Mouse (Mus musculus) cerebellum, adult 9-11 months (tissue): ENCODE measurements around the gene Palm3.
A peak's percentile ranks its signal among the peaks of the same experiment; 100 is the strongest.
"Not testable (repeated sequence)": the region's sequence is repeated elsewhere in the genome, so short reads cannot be mapped to it uniquely, and the experiment has no call there.

ENCODE experiments used
- DNase-seq: peaks from one replicate; pipeline ENCODE4 v3.0.0; 2022

Palm3 gene

GRCm38 (mm10) chr8:84021096-84021495 lies at the start of gene Palm3:
TSS of gene Palm3 (plus strand) at chr8:84021471.
- no peak for DNase-seq

- peak; percentile 46 for DNase-seq
Observed at GRCm38 (mm10) chr8:83971661-83972060, 49.6 kb upstream of the Palm3 start.

GRCm38 (mm10) chr8:83972150-83973120 lies 48.8 kb upstream of the Palm3 start, which contains the start of gene Prkaca:
TSS of gene Prkaca (plus strand) at chr8:83972993.
- peak; percentile 100 for DNase-seq

- peak; percentile 75 for DNase-seq
Observed at GRCm38 (mm10) chr8:83973161-83974031, 47.9 kb upstream of the Palm3 start.

- DNase-seq: peak; percentile 49
Observed at GRCm38 (mm10) chr8:83974521-83974920, 46.8 kb upstream of the Palm3 start.

DNA sequence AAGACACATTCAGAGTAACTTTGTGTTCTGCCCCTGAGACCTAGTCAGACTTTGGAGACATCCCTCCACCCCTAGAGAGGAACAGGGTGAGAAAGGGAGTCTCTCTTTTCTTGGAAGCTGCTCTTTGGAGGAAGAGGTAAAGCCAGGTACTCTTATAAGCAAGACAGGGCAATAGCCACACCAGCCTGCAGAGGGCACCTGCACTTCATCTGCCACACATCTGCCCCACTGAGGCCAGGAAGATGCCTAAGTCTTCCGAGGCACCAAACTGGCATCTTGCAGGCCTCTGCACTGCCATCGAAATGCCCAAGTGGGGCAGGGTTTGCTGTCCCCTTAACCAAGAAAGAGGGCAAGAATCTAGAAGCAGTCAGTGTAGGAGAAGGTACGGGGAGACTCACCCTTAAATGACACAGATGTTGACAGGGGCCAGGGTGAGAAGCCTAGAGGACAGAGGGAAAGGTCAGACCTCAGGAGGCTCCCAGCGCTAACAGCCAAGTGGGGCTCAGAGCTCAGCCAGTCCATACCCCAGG lies 45.1 kb upstream of the Palm3 start:
- DNase-seq: no peak

DNA sequence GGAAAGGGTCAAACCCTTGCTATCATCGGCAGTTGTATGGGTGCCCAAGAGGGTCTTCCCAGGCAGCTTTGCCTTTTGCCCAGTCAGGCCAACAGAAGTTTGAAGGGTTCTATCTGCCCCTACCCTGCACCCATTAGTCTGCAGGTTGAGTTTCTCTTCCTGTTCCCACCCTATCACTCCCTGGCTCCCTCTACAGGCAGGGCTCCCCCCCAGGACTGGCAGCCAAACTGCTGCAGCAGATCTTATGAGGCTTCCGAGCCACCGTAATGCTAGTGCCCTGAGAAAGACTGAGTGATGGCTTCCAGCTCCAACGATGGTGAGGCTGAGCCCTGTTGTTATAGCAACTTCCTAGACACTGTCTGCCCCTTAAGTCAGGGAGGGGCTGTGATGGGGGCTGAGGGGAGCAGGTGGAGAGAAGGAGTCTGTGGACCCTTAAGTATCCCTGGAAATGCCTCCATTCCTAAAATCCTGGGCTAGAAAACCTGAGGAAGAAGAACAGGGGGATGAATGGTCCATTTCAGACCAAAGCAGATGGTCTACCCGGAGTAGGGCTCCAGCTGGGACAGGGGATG lies 44.4 kb upstream of the Palm3 start:
- no peak for DNase-seq

DNA sequence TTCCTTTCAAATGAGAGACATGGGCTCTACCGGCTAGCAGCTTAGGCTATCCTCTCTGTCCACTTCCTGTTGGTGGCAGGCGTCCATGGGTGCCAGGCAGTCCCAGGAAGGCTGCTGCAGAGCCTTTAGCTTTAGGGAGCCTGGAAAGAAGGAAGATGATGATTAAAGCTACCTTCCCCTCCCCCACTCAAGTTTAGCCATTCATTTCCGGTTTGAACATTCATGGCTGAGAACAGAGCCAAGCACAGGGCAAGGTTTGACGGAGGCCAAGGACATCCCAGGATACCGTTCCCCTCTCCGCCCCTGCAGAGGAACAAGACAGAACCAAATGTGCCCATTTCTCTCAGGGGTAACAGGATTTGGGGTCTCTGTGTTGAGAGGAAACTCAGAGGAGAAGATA lies 43.6 kb upstream of the Palm3 start:
- no peak for DNase-seq

GRCm38 (mm10) chr8:83978200-83978599 lies 43.1 kb upstream of the Palm3 start:
- DNase-seq: no peak

DNA sequence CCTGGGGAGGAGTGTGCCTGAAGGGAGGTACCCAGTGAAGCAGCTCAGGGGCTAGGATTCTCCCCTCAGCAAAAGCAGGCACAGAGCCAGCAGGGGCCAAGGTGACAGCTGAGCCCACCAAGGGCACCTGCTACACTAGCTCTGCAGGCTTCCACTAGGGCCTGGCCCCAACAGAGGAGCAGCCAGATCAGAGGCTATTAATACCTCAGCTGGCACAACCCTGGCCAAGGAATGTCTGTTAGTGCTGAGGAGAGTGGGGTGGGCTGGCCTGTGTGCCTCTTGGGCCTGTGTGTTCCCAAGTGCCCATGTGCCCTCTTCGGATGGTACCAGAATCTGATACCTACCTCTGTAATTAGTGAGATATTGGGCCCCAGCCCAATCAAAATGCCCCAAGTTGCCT lies 41.0 kb upstream of the Palm3 start:
- DNase-seq: peak; percentile 45

DNA sequence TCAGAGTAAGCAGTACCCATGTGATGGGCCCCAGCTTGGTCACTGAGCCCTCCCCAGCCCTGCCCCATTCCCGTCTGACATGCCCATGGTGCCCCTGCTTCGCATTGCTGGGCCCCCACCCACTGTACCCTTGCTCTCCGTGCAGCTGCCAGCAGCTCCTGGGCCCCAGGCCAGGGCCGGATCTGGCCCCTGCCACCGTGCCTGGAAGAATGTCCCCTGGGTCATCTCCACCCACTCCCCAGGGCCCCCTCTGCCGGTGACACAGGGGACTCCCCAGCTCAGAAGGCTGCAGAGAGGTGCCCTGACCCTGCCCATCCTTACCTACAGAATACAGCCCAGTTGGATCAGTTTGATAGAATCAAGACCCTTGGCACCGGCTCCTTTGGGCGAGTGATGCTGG lies 40.4 kb upstream of the Palm3 start:
- peak; percentile 44 for DNase-seq

GRCm38 (mm10) chr8:83981533-83981932 lies 39.7 kb upstream of the Palm3 start:
- peak; percentile 25 for DNase-seq

DNA sequence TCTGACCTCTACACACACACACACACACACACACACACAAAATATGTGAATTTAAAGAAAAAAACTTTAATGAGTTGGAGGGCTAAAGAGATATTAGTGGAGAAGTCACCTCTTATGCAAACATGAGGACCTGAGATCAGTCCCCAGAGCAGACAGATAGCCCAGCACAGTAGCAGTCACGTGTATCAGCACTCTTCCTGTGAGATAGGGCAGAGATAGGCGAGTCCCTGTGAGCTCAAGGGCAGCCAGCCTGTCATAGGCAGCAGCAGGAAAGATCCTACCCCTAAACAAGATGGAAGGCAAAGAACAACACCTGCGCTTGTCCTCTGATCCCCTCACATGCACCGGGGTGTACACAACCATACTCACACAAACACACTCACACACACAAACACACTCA lies 38.8 kb upstream of the Palm3 start:
- DNase-seq: no peak

- not testable (repeated sequence) for DNase-seq
Observed at GRCm38 (mm10) chr8:83983222-83983621, 38.0 kb upstream of the Palm3 start.

DNA sequence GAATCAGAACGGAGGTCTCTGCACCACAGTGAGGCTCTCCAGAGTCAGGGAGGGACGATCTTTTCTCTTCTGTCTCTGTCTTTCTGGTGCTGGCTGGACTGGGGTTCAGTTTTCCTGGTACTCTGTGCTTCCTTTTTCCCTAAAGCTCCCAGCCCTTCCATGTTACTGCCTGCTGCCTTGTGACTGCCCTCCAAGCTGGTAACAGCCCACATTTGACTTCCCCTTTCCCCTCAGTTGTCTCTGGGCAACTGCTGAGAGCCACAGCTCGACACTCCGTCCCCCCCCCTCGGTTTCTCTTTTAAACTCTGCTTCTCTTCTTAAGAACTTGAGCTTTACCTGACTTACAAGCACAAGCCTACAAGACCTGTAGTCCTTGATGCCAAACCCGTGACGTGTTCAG lies 32.0 kb upstream of the Palm3 start:
- DNase-seq: no peak

- no peak for DNase-seq
Observed at GRCm38 (mm10) chr8:83990170-83990569, 31.1 kb upstream of the Palm3 start.

DNA sequence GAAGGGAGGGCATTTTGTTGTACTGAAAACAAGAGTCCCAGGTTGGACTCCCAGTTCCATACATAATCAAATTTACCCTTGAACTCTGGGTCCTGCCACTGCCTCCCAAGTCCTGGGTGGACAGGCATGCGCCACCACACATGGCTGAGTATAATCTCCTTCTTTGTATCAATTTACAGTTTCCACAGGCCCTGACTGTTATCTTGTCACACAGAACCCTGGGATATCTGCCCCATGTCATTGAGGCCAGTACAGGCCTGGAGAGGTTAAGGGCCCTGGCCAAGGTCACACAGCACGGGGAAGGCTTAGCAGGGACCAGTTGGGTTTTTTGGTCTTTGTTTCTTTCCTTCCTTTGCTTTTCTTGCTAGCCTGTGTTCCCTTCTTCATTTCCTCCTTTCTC lies 28.8 kb upstream of the Palm3 start:
- no peak for DNase-seq

GRCm38 (mm10) chr8:83994030-83994429 lies 27.2 kb upstream of the Palm3 start:
- no peak for DNase-seq

GRCm38 (mm10) chr8:83995973-83996372 lies 25.3 kb upstream of the Palm3 start:
- peak; percentile 71 for DNase-seq

GRCm38 (mm10) chr8:83996567-83997505 lies 24.4 kb upstream of the Palm3 start:
- DNase-seq: peak; percentile 85

DNA sequence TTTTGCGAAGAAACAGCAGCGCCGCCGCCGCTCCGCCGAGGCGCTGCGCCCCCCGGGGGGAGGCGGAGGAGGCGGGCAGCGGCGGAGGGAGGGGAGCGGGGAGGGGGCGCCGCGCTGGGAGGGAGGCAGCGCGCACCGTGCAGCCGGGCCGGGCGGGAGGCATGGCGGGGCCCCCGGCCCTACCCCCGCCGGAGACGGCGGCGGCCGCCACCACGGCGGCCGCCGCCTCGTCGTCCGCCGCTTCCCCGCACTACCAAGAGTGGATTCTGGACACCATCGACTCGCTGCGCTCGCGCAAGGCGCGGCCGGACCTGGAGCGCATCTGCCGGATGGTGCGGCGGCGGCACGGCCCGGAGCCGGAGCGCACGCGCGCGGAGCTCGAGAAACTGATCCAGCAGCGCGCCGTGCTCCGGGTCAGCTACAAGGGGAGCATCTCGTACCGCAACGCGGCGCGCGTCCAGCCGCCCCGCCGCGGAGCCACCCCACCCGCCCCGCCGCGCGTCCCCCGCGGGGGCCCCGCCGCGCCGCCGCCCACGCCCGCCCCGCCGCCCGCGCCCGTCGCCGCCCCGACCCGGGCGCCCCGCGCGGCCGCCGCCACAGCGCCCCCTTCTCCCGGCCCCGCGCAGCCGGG lies 23.6 kb upstream of the Palm3 start, which contains the start of gene Samd1:
Gene Samd1, plus strand, starts transcription at position 162 of the 631 bp plus-strand sequence.
- peak; percentile 68 for DNase-seq
